Mouse (Mus musculus) liver, embryonic 14.5 days (tissue): ENCODE results near the gene Dpt. TPM values are rescaled to one million over a fixed set of nuclear protein-coding genes. Genes with fewer than 3 reads are reported as not detected.
"Not testable (repeated sequence)": the region's sequence is repeated elsewhere in the genome, so short reads cannot be mapped to it uniquely, and the experiment has no call there.

Experiments
- ATAC-seq: fragments of 200-750 bp; cut with Nextera tagmentation; 2 replicates; pipeline ENCODE4 v1.8.0; 2017; ENCODE audit warnings: moderate number of reproducible peaks, mild to moderate bottlenecking, moderate library complexity; ENCODE audit not compliant: insufficient read depth
- DNase-seq, 3 experiments: peaks; one replicate each; pipeline ENCODE4 v3.0.0-alpha.2; 2012 to 2013; ENCODE audit warnings: low read depth in 3 of 3, low spot score in 3 of 3
- H3K27ac ChIP-seq: fragments of 300-500 bp; sonication (generic); 2 replicates; pipeline ENCODE4 v1.5.1; 2014; ENCODE audit warnings: moderate library complexity, mild to moderate bottlenecking, control low read depth, inconsistent platforms
- H3K27me3 ChIP-seq: fragments of 300-500 bp; sonication (generic); 2 replicates; pipeline ENCODE4 v1.6.1; 2014; ENCODE audit warnings: mild to moderate bottlenecking, low read length, moderate library complexity; ENCODE audit not compliant: control insufficient read depth, insufficient read depth
- H3K36me3 ChIP-seq: fragments of 300-500 bp; sonication (generic); replicated peaks from 2 replicates; pipeline ENCODE4 v1.6.1; 2014; ENCODE audit warnings: low read depth; ENCODE audit not compliant: control insufficient read depth, insufficient read depth
- H3K4me1 ChIP-seq, 2 experiments: fragments of 200-500 bp in 1 of 2; fragments of 300-500 bp in 1 of 2; sonication (generic) in 1 of 2; replicated peaks; 2 replicates each; pipeline ENCODE4 v1.6.1; 2012 to 2014; ENCODE audit warnings: antibody characterized with exemption in 1 of 2, inconsistent platforms in 1 of 2, low read length in 1 of 2; ENCODE audit not compliant: control insufficient read depth in 2 of 2, insufficient read depth in 2 of 2
- H3K4me2 ChIP-seq: fragments of 300-500 bp; sonication (generic); 2 replicates; pipeline ENCODE4 v1.6.1; 2014; ENCODE audit warnings: low read depth, mild to moderate bottlenecking, control low read depth, moderate library complexity
- H3K4me3 ChIP-seq, 2 experiments: fragments of 200-500 bp in 1 of 2; fragments of 300-500 bp in 1 of 2; sonication (generic) in 1 of 2; 2 replicates each; pipeline ENCODE4 v1.5.1; 2012 to 2014; ENCODE audit warnings: low read depth in 2 of 2, low read length in 2 of 2, mild to moderate bottlenecking in 2 of 2, control low read depth in 1 of 2, inconsistent platforms in 1 of 2, moderate library complexity in 1 of 2; ENCODE audit not compliant: insufficient read depth in 1 of 2
- H3K9ac ChIP-seq: fragments of 300-500 bp; sonication (generic); replicated peaks from 2 replicates; pipeline ENCODE4 v1.6.1; 2014; ENCODE audit warnings: mild to moderate bottlenecking, control low read depth, moderate library complexity
- H3K9me3 ChIP-seq: fragments of 300-500 bp; sonication (generic); 2 replicates; pipeline ENCODE4 v1.6.1; 2016; ENCODE audit warnings: low read length, mixed read lengths; ENCODE audit not compliant: control insufficient read depth
- CTCF ChIP-seq: IDR thresholded peaks from 2 replicates; pipeline ENCODE4 v1.5.1; 2016; ENCODE audit warnings: antibody characterized with exemption, low read depth, control low read depth
- EP300 ChIP-seq: IDR thresholded peaks from 2 replicates; pipeline ENCODE4 v1.6.1; 2016; ENCODE audit warnings: antibody characterized with exemption, low read depth
- WGBS: fragments of 180-500 bp; shearing (Covaris S2); extraction: QIAGEN DNeasy Blood & Tissue Kit; methylation state at CpG from one replicate; pipeline ENCODE4 v1.1.7; 2014; ENCODE audit not compliant: insufficient replicate concordance; 5-methylcytosine and 5-hydroxymethylcytosine counted together
- polyA plus RNA-seq, 2 experiments: library from polyadenylated mRNA; depleted of rRNA in 1 of 2; stranded (reverse) in 1 of 2; unstranded in 1 of 2; fragments of >200 nt; fragmentation: Nextera tagmentation in 1 of 2; extraction: Ambion mirVana in 1 of 2; gene quantifications; 2 replicates each; pipeline versions ENCODE4 v1.2.1 to v1.2.3; 2012 to 2014

Dpt gene
- polyA plus RNA-seq, 2 experiments: 0.04 TPM; not detected in 1

GRCm38 (mm10) chr1:164787771-164788170 is 8.7 kb upstream of the Dpt start:
- Histone ChIP-seq H3K4me2 (no peak overlapping the region), H3K4me3 (no peak overlapping the region), H3K4me1 (no peaks in the 10 kb centered on the region), H3K9me3 (no peaks in the 10 kb centered on the region), H3K36me3 (no peaks in the 10 kb centered on the region), H3K27ac (no peak overlapping the region), H3K9ac (no peak overlapping the region), H3K27me3 (no peaks in the 10 kb centered on the region)
- TF ChIP-seq EP300: no peak
- TF ChIP-seq CTCF: no peak
- ATAC-seq: peak; percentile 63
- peak in 2 of 3 experiments; percentile 2 to 10 for DNase-seq
- WGBS: 67% methylated on average over 7 of the region's 7 CpGs

DNA sequence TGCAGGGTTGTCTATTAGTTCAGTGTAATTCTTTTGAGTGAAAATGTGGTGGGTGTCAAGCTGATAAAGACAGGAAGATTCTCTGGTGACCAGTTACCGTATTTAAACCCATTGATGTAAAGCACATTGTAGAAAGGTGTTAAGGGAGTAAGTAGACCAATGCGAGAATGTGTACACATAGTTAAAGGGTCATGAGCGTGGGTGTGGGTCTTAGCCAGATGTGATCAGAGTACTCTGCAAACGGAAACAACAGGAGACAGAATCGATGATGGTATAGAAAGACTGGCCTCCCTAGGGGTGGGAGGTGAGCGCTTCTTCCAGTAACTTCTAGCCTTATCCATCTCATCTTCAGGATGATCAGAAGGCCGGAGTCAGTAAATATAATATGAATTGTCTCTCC is 8.2 kb upstream of the Dpt start:
- ATAC-seq: no peak
- H3K27ac ChIP-seq: no peak overlapping the region
- 55% methylated on average over 7 of the region's 7 CpGs for WGBS

GRCm38 (mm10) chr1:164790296-164790695 is 6.1 kb upstream of the Dpt start:
- 75% methylated on average over 12 of the region's 12 CpGs for WGBS
- H3K4me2 ChIP-seq, H3K27ac ChIP-seq, H3K9ac ChIP-seq, H3K9me3 ChIP-seq, H3K27me3 ChIP-seq, DNase-seq, H3K4me3 ChIP-seq, ATAC-seq, H3K36me3 ChIP-seq, H3K4me1 ChIP-seq: not testable (repeated sequence)

More for the DNA sequence above, 8.2 kb upstream of the Dpt start:
- no peak for TF ChIP-seq CTCF
- TF ChIP-seq EP300: no peak
- no peaks in the 10 kb centered on the region for H3K4me1 ChIP-seq
- H3K9ac ChIP-seq: no peak overlapping the region
- DNase-seq: no peak
- no peaks in the 10 kb centered on the region for H3K27me3 ChIP-seq
- H3K4me2 ChIP-seq: no peak overlapping the region
- no peaks in the 10 kb centered on the region for H3K36me3 ChIP-seq
- H3K9me3 ChIP-seq: no peaks in the 10 kb centered on the region
- H3K4me3 ChIP-seq: no peak overlapping the region

DNA sequence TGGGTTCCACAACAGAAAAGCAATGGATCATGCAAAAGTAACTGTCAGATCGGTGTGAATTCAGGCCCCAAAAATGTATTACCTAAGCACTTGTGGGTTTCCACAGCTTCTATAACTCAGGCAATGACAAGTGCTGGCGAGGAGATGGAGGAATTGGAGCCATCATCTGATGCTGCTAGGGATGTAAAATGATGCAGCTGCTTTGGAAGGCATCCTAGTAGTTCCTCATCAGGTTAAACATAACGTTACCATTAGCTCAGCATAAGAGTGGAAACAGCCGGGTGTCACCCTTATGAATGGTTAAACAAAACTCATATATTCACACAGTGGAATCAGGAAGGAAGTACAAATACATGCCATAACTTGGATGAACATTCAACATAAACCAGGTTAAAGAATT is 3.4 kb upstream of the Dpt start:
- ATAC-seq (no peak), DNase-seq (no peak)
- no peaks in the 10 kb centered on the region for H3K9me3 ChIP-seq
- WGBS: 45% methylated on average over 4 of the region's 4 CpGs
- H3K4me1 ChIP-seq: no peaks in the 10 kb centered on the region
- TF ChIP-seq CTCF (no peak), EP300 (no peak)
- H3K36me3 ChIP-seq: no peaks in the 10 kb centered on the region
- H3K4me2 ChIP-seq: no peak overlapping the region
- H3K9ac ChIP-seq: no peak overlapping the region
- H3K27me3 ChIP-seq: no peaks in the 10 kb centered on the region
- no peak overlapping the region for H3K4me3 ChIP-seq
- no peak overlapping the region for H3K27ac ChIP-seq

DNA sequence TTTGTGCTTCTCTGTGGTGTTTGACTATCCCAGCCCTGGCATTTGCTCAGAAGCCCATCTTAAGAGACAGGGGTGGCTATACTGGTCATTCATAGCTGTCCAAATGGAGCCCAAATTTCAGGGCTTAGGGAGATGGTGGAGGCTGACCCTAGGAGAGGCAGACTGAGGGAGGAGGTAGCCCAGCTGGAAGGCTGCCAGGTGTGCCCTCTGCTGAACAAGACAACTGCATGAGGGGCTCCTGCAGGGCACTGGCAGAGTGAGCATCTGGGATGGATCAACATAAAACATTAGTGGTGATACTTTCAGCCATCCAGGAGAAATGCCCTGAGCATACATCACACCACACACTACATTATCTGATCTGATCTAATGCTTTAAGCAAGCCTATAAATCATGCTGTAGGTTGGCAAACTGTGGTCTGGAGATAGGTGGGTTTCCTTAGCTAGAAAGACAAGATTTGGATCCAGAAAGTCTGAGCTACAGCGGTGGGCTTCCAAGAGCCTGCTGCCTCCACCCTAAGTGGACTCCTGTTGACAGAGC is 1.4 kb downstream of the Dpt start:
- H3K4me2 ChIP-seq: no peak overlapping the region
- H3K4me3 ChIP-seq: no peak overlapping the region
- no peaks in the 10 kb centered on the region for H3K36me3 ChIP-seq
- WGBS: 58% methylated on average over 1 of the region's 1 CpGs
- DNase-seq (no peak), ATAC-seq (no peak)
- H3K27ac ChIP-seq: no peak overlapping the region
- H3K27me3 ChIP-seq: no peaks in the 10 kb centered on the region
- no peak overlapping the region for H3K9ac ChIP-seq
- no peaks in the 10 kb centered on the region for H3K4me1 ChIP-seq
- H3K9me3 ChIP-seq: no peaks in the 10 kb centered on the region
- TF ChIP-seq EP300 (no peak), CTCF (no peak)
